Mouse (Mus musculus): ENCODE measurements around the gene Olfr971. TPM values are rescaled to one million over a fixed set of nuclear protein-coding genes. Genes with fewer than 3 reads are reported as not detected.

Olfr971 gene
- polyA plus RNA-seq, 2 experiments, result not detected

Other genes with a start within 250 kb of the Olfr971 start
- gene AW551984, start 232.5 kb upstream of the Olfr971 start, polyA plus RNA-seq (2012; rRNA removed), result 66.5 and 75.3 TPM in 2 replicates
- 91.0 and 103 TPM in 2 replicates for gene AW551984, start 232.5 kb upstream of the Olfr971 start, polyA plus RNA-seq (2014; fragmentation: Nextera tagmentation; extraction: Ambion mirVana)
- not detected in 2 replicates for gene Olfr148, start 226.2 kb upstream of the Olfr971 start, polyA plus RNA-seq (2012; rRNA removed)
- not detected in 2 replicates for gene Olfr148, start 226.2 kb upstream of the Olfr971 start, polyA plus RNA-seq (2014; fragmentation: Nextera tagmentation; extraction: Ambion mirVana)
- gene Olfr960, start 215.5 kb upstream of the Olfr971 start, polyA plus RNA-seq (2012; rRNA removed), result 0.10 TPM in 1 of 2 replicates, not detected in the other
- gene Olfr960, start 215.5 kb upstream of the Olfr971 start, polyA plus RNA-seq (2014; fragmentation: Nextera tagmentation; extraction: Ambion mirVana), result not detected in 2 replicates
- gene Olfr961, start 191.8 kb upstream of the Olfr971 start, polyA plus RNA-seq (2012; rRNA removed), result not detected in 2 replicates
- gene Olfr961, start 191.8 kb upstream of the Olfr971 start, polyA plus RNA-seq (2014; fragmentation: Nextera tagmentation; extraction: Ambion mirVana), result not detected in 2 replicates
- not detected in 2 replicates for gene Olfr963, start 169.7 kb upstream of the Olfr971 start, polyA plus RNA-seq (2012; rRNA removed)
- gene Olfr963, start 169.7 kb upstream of the Olfr971 start, polyA plus RNA-seq (2014; fragmentation: Nextera tagmentation; extraction: Ambion mirVana), result not detected in 2 replicates
- not detected in 2 replicates for gene Olfr149, start 129.8 kb upstream of the Olfr971 start, polyA plus RNA-seq (2012; rRNA removed)
- gene Olfr149, start 129.8 kb upstream of the Olfr971 start, polyA plus RNA-seq (2014; fragmentation: Nextera tagmentation; extraction: Ambion mirVana), result not detected in 2 replicates
- not detected in 2 replicates for gene Olfr965, start 125.5 kb upstream of the Olfr971 start, polyA plus RNA-seq (2012; rRNA removed)
- not detected in 2 replicates for gene Olfr965, start 125.5 kb upstream of the Olfr971 start, polyA plus RNA-seq (2014; fragmentation: Nextera tagmentation; extraction: Ambion mirVana)
- gene Olfr150, start 105.9 kb upstream of the Olfr971 start, polyA plus RNA-seq (2012; rRNA removed), result not detected in 2 replicates
- not detected in 2 replicates for gene Olfr150, start 105.9 kb upstream of the Olfr971 start, polyA plus RNA-seq (2014; fragmentation: Nextera tagmentation; extraction: Ambion mirVana)
- not detected in 2 replicates for gene Olfr967, start 90.6 kb upstream of the Olfr971 start, polyA plus RNA-seq (2012; rRNA removed)
- gene Olfr967, start 90.6 kb upstream of the Olfr971 start, polyA plus RNA-seq (2014; fragmentation: Nextera tagmentation; extraction: Ambion mirVana), result not detected in 2 replicates
- gene Olfr968, start 53.6 kb upstream of the Olfr971 start, polyA plus RNA-seq (2012; rRNA removed), result not detected in 2 replicates
- not detected in 2 replicates for gene Olfr968, start 53.6 kb upstream of the Olfr971 start, polyA plus RNA-seq (2014; fragmentation: Nextera tagmentation; extraction: Ambion mirVana)
- not detected in 2 replicates for gene Olfr969, start 45.9 kb upstream of the Olfr971 start, polyA plus RNA-seq (2012; rRNA removed)
- not detected in 2 replicates for gene Olfr969, start 45.9 kb upstream of the Olfr971 start, polyA plus RNA-seq (2014; fragmentation: Nextera tagmentation; extraction: Ambion mirVana)
- gene Olfr970, start 28.0 kb upstream of the Olfr971 start, polyA plus RNA-seq (2012; rRNA removed), result not detected in 2 replicates
- gene Olfr970, start 28.0 kb upstream of the Olfr971 start, polyA plus RNA-seq (2014; fragmentation: Nextera tagmentation; extraction: Ambion mirVana), result not detected in 2 replicates
- not detected in 2 replicates for gene Olfr972, start 29.5 kb downstream of the Olfr971 start, polyA plus RNA-seq (2012; rRNA removed)
- not detected in 2 replicates for gene Olfr972, start 29.5 kb downstream of the Olfr971 start, polyA plus RNA-seq (2014; fragmentation: Nextera tagmentation; extraction: Ambion mirVana)
- gene Olfr229, start 70.5 kb downstream of the Olfr971 start, polyA plus RNA-seq (2012; rRNA removed), result not detected in 2 replicates
- gene Olfr229, start 70.5 kb downstream of the Olfr971 start, polyA plus RNA-seq (2014; fragmentation: Nextera tagmentation; extraction: Ambion mirVana), result not detected in 2 replicates
- not detected in 2 replicates for gene Olfr974, start 100.6 kb downstream of the Olfr971 start, polyA plus RNA-seq (2012; rRNA removed)
- gene Olfr974, start 100.6 kb downstream of the Olfr971 start, polyA plus RNA-seq (2014; fragmentation: Nextera tagmentation; extraction: Ambion mirVana), result not detected in 2 replicates
- gene Olfr975, start 115.2 kb downstream of the Olfr971 start, polyA plus RNA-seq (2012; rRNA removed), result 0.05 TPM in 1 of 2 replicates, not detected in the other
- gene Olfr975, start 115.2 kb downstream of the Olfr971 start, polyA plus RNA-seq (2014; fragmentation: Nextera tagmentation; extraction: Ambion mirVana), result not detected in 2 replicates
- not detected in 2 replicates for gene Olfr976, start 124.3 kb downstream of the Olfr971 start, polyA plus RNA-seq (2012; rRNA removed)
- gene Olfr976, start 124.3 kb downstream of the Olfr971 start, polyA plus RNA-seq (2014; fragmentation: Nextera tagmentation; extraction: Ambion mirVana), result not detected in 2 replicates
- not detected in 2 replicates for gene Olfr978, start 155.2 kb downstream of the Olfr971 start, polyA plus RNA-seq (2012; rRNA removed)
- gene Olfr978, start 155.2 kb downstream of the Olfr971 start, polyA plus RNA-seq (2014; fragmentation: Nextera tagmentation; extraction: Ambion mirVana), result not detected in 2 replicates
- gene Olfr979, start 166.6 kb downstream of the Olfr971 start, polyA plus RNA-seq (2012; rRNA removed), result 0.15 TPM in 1 of 2 replicates, not detected in the other
- not detected in 2 replicates for gene Olfr979, start 166.6 kb downstream of the Olfr971 start, polyA plus RNA-seq (2014; fragmentation: Nextera tagmentation; extraction: Ambion mirVana)
- not detected in 2 replicates for gene Olfr980, start 172.7 kb downstream of the Olfr971 start, polyA plus RNA-seq (2012; rRNA removed)
- gene Olfr980, start 172.7 kb downstream of the Olfr971 start, polyA plus RNA-seq (2014; fragmentation: Nextera tagmentation; extraction: Ambion mirVana), result not detected in 2 replicates
- gene Olfr981, start 184.6 kb downstream of the Olfr971 start, polyA plus RNA-seq (2012; rRNA removed), result not detected in 2 replicates
- gene Olfr981, start 184.6 kb downstream of the Olfr971 start, polyA plus RNA-seq (2014; fragmentation: Nextera tagmentation; extraction: Ambion mirVana), result not detected in 2 replicates
- gene Olfr982, start 237.0 kb downstream of the Olfr971 start, polyA plus RNA-seq (2012; rRNA removed), result not detected in 2 replicates
- gene Olfr982, start 237.0 kb downstream of the Olfr971 start, polyA plus RNA-seq (2014; fragmentation: Nextera tagmentation; extraction: Ambion mirVana), result not detected in 2 replicates

Measured in limb, embryonic 14.5 days (tissue).